Mouse (Mus musculus) heart, embryonic 16.5 days (tissue): ENCODE results near the gene Tcte1. TPM values are rescaled to one million over a fixed set of nuclear protein-coding genes. Genes with fewer than 3 reads are reported as not detected.

Source experiments
- ATAC-seq: fragments of 200-750 bp; cut with Nextera tagmentation; replicated peaks from 2 replicates; pipeline ENCODE4 v1.8.0; 2017; ENCODE audit warnings: moderate number of reproducible peaks; ENCODE audit not compliant: insufficient read depth, low FRiP score; ENCODE audit errors: extremely low read depth
- H3K27ac ChIP-seq: fragments of 300-500 bp; sonication (generic); 2 replicates; pipeline ENCODE4 v1.5.1; 2014; ENCODE audit warnings: mild to moderate bottlenecking, low read length, control low read depth, moderate library complexity
- H3K27me3 ChIP-seq: fragments of 300-500 bp; sonication (generic); 2 replicates; pipeline ENCODE4 v1.6.1; 2014; ENCODE audit warnings: low read length, mixed read lengths; ENCODE audit not compliant: control insufficient read depth, insufficient read depth
- H3K36me3 ChIP-seq: fragments of 300-500 bp; sonication (generic); 2 replicates; pipeline ENCODE4 v1.6.1; 2014; ENCODE audit not compliant: control insufficient read depth, insufficient read depth
- H3K4me1 ChIP-seq: fragments of 300-500 bp; sonication (generic); 2 replicates; pipeline ENCODE4 v1.6.1; 2014; ENCODE audit warnings: low read length, mixed read lengths; ENCODE audit not compliant: control insufficient read depth, insufficient read depth
- H3K4me2 ChIP-seq: fragments of 300-500 bp; sonication (generic); 2 replicates; pipeline ENCODE4 v1.6.1; 2014; ENCODE audit warnings: low read depth, mild to moderate bottlenecking, control low read depth, low read length
- H3K4me3 ChIP-seq: fragments of 300-500 bp; sonication (generic); 2 replicates; pipeline ENCODE4 v1.5.1; 2014; ENCODE audit warnings: mild to moderate bottlenecking, control low read depth, low read length
- H3K9ac ChIP-seq: fragments of 300-500 bp; sonication (generic); 2 replicates; pipeline ENCODE4 v1.6.1; 2014; ENCODE audit warnings: low read length, control low read depth
- H3K9me3 ChIP-seq: fragments of 300-500 bp; sonication (generic); replicated peaks from 2 replicates; pipeline ENCODE4 v1.6.1; 2016; ENCODE audit warnings: low read length; ENCODE audit not compliant: control insufficient read depth
- WGBS: fragments of 180-500 bp; shearing (Covaris S2); extraction: QIAGEN DNeasy Blood & Tissue Kit; methylation state at CpG from one replicate; pipeline ENCODE4 v1.1.7; 2014; 5-methylcytosine and 5-hydroxymethylcytosine counted together
- polyA plus RNA-seq: library from polyadenylated mRNA; unstranded; fragments of >200 nt; fragmentation: Nextera tagmentation; extraction: Ambion mirVana; gene quantifications from 2 replicates; pipeline ENCODE4 v1.2.1, GENCODE M21; 2015

The Tcte1 gene
- polyA plus RNA-seq, 1 experiment from 2014 or later: 0.63 TPM

GRCm38 (mm10) chr17:45556107-45556489 is 32.9 kb downstream of the Tcte1 start:
- ATAC-seq: no peak
- Histone ChIP-seq H3K9me3 (no peaks in the 10 kb centered on the region), H3K27me3 (peaks cover 10% of the 10 kb centered on the region), H3K9ac (peak overlapping the region; percentile 59), H3K27ac (no peak overlapping the region), H3K4me1 (peaks cover 9% of the 10 kb centered on the region), H3K4me2 (peak overlapping the region; percentile 69), H3K36me3 (no peaks in the 10 kb centered on the region), H3K4me3 (peak overlapping the region; percentile 58)
- WGBS: 1% methylated on average over 14 of the region's 14 CpGs

- peaks cover 9% of the 10 kb centered on the region for H3K4me1 ChIP-seq
- no peaks in the 10 kb centered on the region for H3K36me3 ChIP-seq
- peak overlapping the region; percentile 58 for H3K4me3 ChIP-seq
- no peaks in the 10 kb centered on the region for H3K9me3 ChIP-seq
- H3K27me3 ChIP-seq: peaks cover 6% of the 10 kb centered on the region
- ATAC-seq: no peak
- WGBS: 61% methylated on average over 3 of the region's 3 CpGs
- peak overlapping the region; percentile 59; the same call in 1 of the 2 replicates for H3K9ac ChIP-seq
- peak overlapping the region; percentile 69 for H3K4me2 ChIP-seq
- H3K27ac ChIP-seq: 0 out of 2 replicates have a peak overlapping the region, but pooled peaks have one; percentile 3
Measured at GRCm38 (mm10) chr17:45556514-45557245, 33.4 kb downstream of the Tcte1 start.

- ATAC-seq: no peak
- no peaks in the 10 kb centered on the region for H3K9me3 ChIP-seq
- peaks cover 6% of the 10 kb centered on the region for H3K27me3 ChIP-seq
- H3K4me3 ChIP-seq: peak overlapping the region; percentile 58
- H3K36me3 ChIP-seq: no peaks in the 10 kb centered on the region
- peak overlapping the region; percentile 69 for H3K4me2 ChIP-seq
- H3K27ac ChIP-seq: 0 out of 2 replicates have a peak overlapping the region, but pooled peaks have one; percentile 3
- WGBS: 45% methylated on average over 7 of the region's 7 CpGs
- peaks cover 7% of the 10 kb centered on the region for H3K4me1 ChIP-seq
- peak overlapping the region; percentile 21; the same call in 1 of the 2 replicates for H3K9ac ChIP-seq
Measured at GRCm38 (mm10) chr17:45557246-45557824, 34.1 kb downstream of the Tcte1 start.

GRCm38 (mm10) chr17:45557998-45558862 is 35.0 kb downstream of the Tcte1 start:
- Histone ChIP-seq H3K4me1 (peaks cover 7% of the 10 kb centered on the region), H3K9ac (peak overlapping the region; percentile 1; the same call in 1 of the 2 replicates), H3K27ac (no peak overlapping the region), H3K4me3 (peak overlapping the region; percentile 58), H3K4me2 (peak overlapping the region; percentile 69), H3K36me3 (no peaks in the 10 kb centered on the region), H3K27me3 (peaks cover 6% of the 10 kb centered on the region), H3K9me3 (no peaks in the 10 kb centered on the region)
- 53% methylated on average over 16 of the region's 16 CpGs for WGBS
- ATAC-seq: no peak

- Histone ChIP-seq H3K4me3 (no peak overlapping the region), H3K4me1 (peaks cover 13% of the 10 kb centered on the region), H3K27ac (no peak overlapping the region), H3K27me3 (peaks cover 6% of the 10 kb centered on the region), H3K36me3 (no peaks in the 10 kb centered on the region), H3K9me3 (no peaks in the 10 kb centered on the region), H3K9ac (no peak overlapping the region), H3K4me2 (no peak overlapping the region)
- WGBS: 85% methylated on average over 15 of the region's 15 CpGs
- ATAC-seq: no peak
Measured at GRCm38 (mm10) chr17:45559732-45560525, 36.7 kb downstream of the Tcte1 start.

GRCm38 (mm10) chr17:45563216-45563615 is 40.0 kb downstream of the Tcte1 start:
- Histone ChIP-seq H3K4me2 (peak overlapping the region; percentile 99), H3K9me3 (no peaks in the 10 kb centered on the region), H3K4me3 (no peak overlapping the region), H3K27ac (no peak overlapping the region), H3K9ac (no peak overlapping the region), H3K27me3 (no peaks in the 10 kb centered on the region), H3K36me3 (peaks cover 23% of the 10 kb centered on the region), H3K4me1 (peaks cover 20% of the 10 kb centered on the region)
- no peak for ATAC-seq
- WGBS: 71% methylated on average over 12 of the region's 12 CpGs

GRCm38 (mm10) chr17:45563655-45564530 is 40.7 kb downstream of the Tcte1 start, which contains the start of gene Slc35b2:
Gene Slc35b2, plus strand, starts transcription at chr17:45563874.
- no peaks in the 10 kb centered on the region for H3K9me3 ChIP-seq
- peak within 1 kb of the TSS; percentile 96 for H3K4me3 ChIP-seq
- H3K36me3 ChIP-seq: peaks cover 29% of the 10 kb centered on the region
- peak; percentile 84 for ATAC-seq
- under 1% methylated on average over 51 of the region's 61 CpGs for WGBS
- peaks cover 20% of the 10 kb centered on the region for H3K4me1 ChIP-seq
- H3K9ac ChIP-seq: peak within 1 kb of the TSS; percentile 99
- H3K27me3 ChIP-seq: no peaks in the 10 kb centered on the region
- H3K27ac ChIP-seq: peak within 1 kb of the TSS; percentile 83
- H3K4me2 ChIP-seq: peak within 1 kb of the TSS; percentile 99
